Mouse (Mus musculus) stomach, postnatal 0 days (tissue): ENCODE measurements at regions not wholly inside any gene's neighbourhood (a gene's known extent, or its start where the extent isn't known, plus 50 kb on each side); places are given as distances from the start of the nearest gene placed in this dataset.

Experiments used
- CTCF ChIP-seq: IDR thresholded peaks from 2 replicates; pipeline ENCODE4 v1.5.1; 2016; ENCODE audit warnings: antibody characterized with exemption, low read depth, mild to moderate bottlenecking, moderate library complexity
- EP300 ChIP-seq: optimal IDR thresholded peaks from 2 replicates; pipeline ENCODE3; 2016; ENCODE audit warnings: antibody characterized with exemption

DNA sequence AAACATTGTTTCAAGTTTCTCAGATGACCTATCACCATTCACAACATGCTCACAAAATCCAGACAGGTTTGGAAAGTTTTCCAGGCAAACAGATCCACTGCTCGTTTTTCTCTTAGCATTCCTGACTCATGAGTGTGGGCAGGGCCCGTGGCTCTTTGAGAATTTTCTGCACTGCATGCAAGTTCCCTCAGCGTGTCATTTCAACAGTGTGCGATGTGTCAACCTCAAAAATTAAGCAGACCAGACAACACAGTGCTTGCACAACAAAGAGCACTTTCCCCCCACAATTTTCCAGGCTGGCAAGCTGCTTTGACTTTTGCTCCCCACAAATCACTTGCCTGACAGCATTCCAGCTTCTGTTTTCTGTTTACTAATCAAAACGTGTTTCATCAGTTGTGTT, 1182.2 kb upstream of the Flrt2 start:
- TF ChIP-seq CTCF (no peak), EP300 (no peak)
